Mouse (Mus musculus) E14TG2a.4 (cell line): ENCODE measurements at regions not wholly inside any gene's neighbourhood (a gene's known extent, or its start where the extent isn't known, plus 50 kb on each side); places are given as distances from the start of the nearest gene placed in this dataset.

Experiments
- H3K27me3 ChIP-seq: 2 replicates; pipeline ENCODE4 v1.6.1; 2014; ENCODE audit warnings: low read length, control low read depth; ENCODE audit not compliant: insufficient read depth
- H3K36me3 ChIP-seq: 2 replicates; pipeline ENCODE4 v1.6.1; 2014; ENCODE audit warnings: low read length, control low read depth; ENCODE audit not compliant: insufficient read depth
- H3K4me1 ChIP-seq: replicated peaks from 2 replicates; pipeline ENCODE4 v1.6.1; 2014; ENCODE audit warnings: low read depth, low read length, control low read depth
- H3K4me3 ChIP-seq: replicated peaks from 2 replicates; pipeline ENCODE4 v1.5.1; 2014; ENCODE audit warnings: mild to moderate bottlenecking, low read length
- H3K9me3 ChIP-seq: 2 replicates; pipeline ENCODE4 v1.6.1; 2014; ENCODE audit warnings: low read length, control low read depth
- CTCF ChIP-seq: conservative IDR thresholded peaks from 2 replicates; pipeline ENCODE4 v1.5.1; 2014; ENCODE audit warnings: low read length
- NANOG ChIP-seq: IDR thresholded peaks from 2 replicates; pipeline ENCODE4 v1.6.1; 2014; ENCODE audit warnings: borderline replicate concordance, low read length, mixed read lengths
- POU5F1 ChIP-seq: IDR thresholded peaks from 2 replicates; pipeline ENCODE4 v1.6.1; 2014; ENCODE audit warnings: low read length, borderline replicate concordance

DNA sequence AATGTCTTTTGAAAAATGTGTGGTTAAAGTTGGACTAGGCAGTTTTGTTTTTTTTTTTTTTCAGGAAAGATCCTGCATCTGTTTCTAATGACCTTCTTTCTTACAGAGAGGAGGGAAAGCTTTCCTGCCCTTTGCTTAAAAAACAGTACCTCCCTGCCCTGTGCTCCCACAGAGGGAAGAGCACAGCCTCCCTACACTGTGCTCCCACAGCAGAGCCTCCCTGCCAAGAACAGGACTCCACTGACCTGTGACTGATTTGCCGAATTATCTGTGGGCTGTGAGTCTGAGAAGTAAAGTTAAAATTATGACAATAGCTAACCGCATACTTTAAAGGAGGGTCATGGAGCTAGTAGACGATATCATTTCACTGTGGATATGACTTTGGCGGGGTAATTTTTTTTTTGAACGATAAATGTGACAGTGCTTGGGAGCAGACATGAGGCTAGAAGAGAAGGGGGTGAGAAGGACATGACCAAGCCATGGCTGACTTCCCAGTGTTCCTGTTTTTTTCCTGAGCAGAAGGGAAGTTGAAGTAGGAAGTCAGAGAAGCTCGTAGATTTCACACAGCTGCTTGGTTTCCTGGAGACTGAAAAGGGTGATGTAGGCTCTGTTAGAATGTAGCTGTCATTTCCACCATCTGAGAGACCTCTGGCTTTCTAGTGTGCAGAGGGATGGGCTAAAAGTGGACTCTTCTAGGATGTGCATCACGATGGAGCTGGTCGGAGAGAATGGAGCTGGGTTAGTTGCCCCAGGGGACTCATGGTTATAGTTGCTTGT lies 226.2 kb downstream of the Etaa1 start:
- no peak overlapping the region for H3K4me3 ChIP-seq
- no peak for TF ChIP-seq NANOG
- no peak for TF ChIP-seq POU5F1
- no peak for TF ChIP-seq CTCF
- H3K36me3 ChIP-seq: no peaks in the 10 kb centered on the region
- H3K4me1 ChIP-seq: peaks cover 24% of the 10 kb centered on the region
- no peaks in the 10 kb centered on the region for H3K9me3 ChIP-seq
- H3K27me3 ChIP-seq: no peaks in the 10 kb centered on the region

- no peak for TF ChIP-seq CTCF
- TF ChIP-seq NANOG: no peak
- no peak for TF ChIP-seq POU5F1
- Histone ChIP-seq H3K27me3 (no peaks in the 10 kb centered on the region), H3K36me3 (no peaks in the 10 kb centered on the region), H3K4me1 (no peaks in the 10 kb centered on the region), H3K9me3 (no peaks in the 10 kb centered on the region), H3K4me3 (no peak overlapping the region)
Measured at GRCm38 (mm10) chr11:17733075-17733474, 220.6 kb downstream of the Etaa1 start.

GRCm38 (mm10) chr11:17734519-17734918 lies 219.2 kb downstream of the Etaa1 start:
- Histone ChIP-seq H3K4me3 (no peak overlapping the region), H3K27me3 (no peaks in the 10 kb centered on the region), H3K4me1 (no peaks in the 10 kb centered on the region), H3K36me3 (no peaks in the 10 kb centered on the region), H3K9me3 (no peaks in the 10 kb centered on the region)
- TF ChIP-seq CTCF: no peak
- no peak for TF ChIP-seq POU5F1
- no peak for TF ChIP-seq NANOG

DNA sequence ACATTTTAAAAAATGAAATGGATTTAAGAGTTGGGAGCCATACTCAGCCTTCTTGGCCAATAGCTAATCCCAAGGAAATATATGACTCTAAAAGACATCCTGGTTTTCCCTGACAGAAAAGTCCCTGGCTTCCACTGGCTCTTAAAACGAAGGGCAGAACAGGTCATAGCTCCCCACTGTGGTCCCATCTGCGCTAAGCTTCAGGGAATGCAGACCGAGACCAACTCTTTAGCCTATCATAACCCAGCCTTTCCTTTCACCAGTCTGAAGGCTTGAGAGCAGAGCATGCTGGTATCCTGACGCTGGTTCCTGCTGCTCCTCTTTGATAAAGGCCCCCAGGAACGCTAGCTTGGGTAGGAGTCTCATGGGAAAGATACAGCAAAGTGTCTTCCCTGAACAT lies 214.8 kb downstream of the Etaa1 start:
- Histone ChIP-seq H3K9me3 (no peaks in the 10 kb centered on the region), H3K4me3 (no peak overlapping the region), H3K27me3 (no peaks in the 10 kb centered on the region), H3K36me3 (no peaks in the 10 kb centered on the region), H3K4me1 (no peaks in the 10 kb centered on the region)
- TF ChIP-seq CTCF (no peak), NANOG (no peak), POU5F1 (no peak)

DNA sequence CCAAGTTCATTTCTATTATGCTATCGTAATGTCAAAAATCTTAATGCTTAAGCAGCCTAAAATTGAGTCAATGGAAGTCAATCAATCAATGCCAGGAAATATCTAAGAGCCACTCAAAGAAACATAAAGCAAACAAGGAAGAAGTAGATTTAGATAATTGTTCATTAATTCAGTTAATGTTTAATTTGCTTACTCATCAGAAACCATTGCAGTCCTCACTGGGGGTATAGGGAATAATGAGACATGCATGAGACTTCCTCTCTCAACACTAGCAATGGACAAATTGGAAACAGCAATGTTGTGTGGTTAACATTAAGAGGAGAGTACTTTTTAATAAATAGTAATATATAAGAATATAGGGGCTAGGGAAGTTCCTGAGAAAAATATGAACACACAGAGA lies 209.9 kb downstream of the Etaa1 start:
- H3K4me3 ChIP-seq: no peak overlapping the region
- H3K9me3 ChIP-seq: no peaks in the 10 kb centered on the region
- H3K4me1 ChIP-seq: no peaks in the 10 kb centered on the region
- TF ChIP-seq NANOG (no peak), CTCF (no peak), POU5F1 (no peak)
- H3K27me3 ChIP-seq: no peaks in the 10 kb centered on the region
- H3K36me3 ChIP-seq: no peaks in the 10 kb centered on the region

DNA sequence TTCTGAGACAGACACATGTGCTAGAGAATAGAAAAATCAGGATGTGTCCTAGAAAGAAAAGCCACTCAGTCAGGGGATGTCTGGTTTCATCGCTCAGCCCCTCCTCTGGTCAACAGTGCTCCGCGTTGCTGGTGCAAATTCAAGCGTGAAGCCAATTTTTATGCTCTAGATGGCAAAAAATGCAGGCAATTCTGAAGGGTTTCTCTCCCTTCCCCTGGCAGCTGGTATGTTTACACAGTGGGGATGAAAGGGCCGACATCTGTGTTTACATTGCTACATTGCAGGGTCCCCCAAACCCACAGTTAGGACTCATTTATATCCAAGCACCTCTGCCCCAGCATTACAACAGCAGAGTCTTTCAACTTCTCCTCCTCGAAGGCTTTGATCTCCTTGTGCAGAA lies 203.3 kb downstream of the Etaa1 start:
- Histone ChIP-seq H3K4me3 (no peak overlapping the region), H3K4me1 (no peaks in the 10 kb centered on the region), H3K27me3 (no peaks in the 10 kb centered on the region), H3K36me3 (no peaks in the 10 kb centered on the region), H3K9me3 (no peaks in the 10 kb centered on the region)
- no peak for TF ChIP-seq POU5F1
- TF ChIP-seq NANOG: no peak
- no peak for TF ChIP-seq CTCF

DNA sequence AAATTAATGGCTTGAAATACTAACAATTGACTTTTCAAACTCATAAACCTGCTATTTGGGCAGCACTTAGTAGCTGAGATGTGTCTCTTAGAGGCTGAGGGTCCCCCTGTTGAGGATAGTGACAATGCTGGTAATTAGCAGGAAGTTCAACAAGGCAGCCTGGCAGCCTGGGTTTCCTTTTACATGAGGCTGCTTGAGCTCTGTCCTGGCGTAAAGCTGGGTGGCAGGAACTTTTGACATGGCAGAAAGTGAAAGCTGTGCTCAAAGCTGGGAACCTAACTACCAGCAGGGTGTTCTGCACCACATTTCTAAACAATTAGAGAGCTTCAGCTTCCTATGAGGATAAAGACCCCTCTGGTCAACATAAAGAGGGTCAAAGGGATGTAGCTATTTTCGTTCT lies 194.5 kb downstream of the Etaa1 start:
- H3K9me3 ChIP-seq: no peaks in the 10 kb centered on the region
- no peaks in the 10 kb centered on the region for H3K27me3 ChIP-seq
- H3K4me3 ChIP-seq: no peak overlapping the region
- TF ChIP-seq POU5F1 (no peak), NANOG (no peak), CTCF (no peak)
- no peaks in the 10 kb centered on the region for H3K4me1 ChIP-seq
- no peaks in the 10 kb centered on the region for H3K36me3 ChIP-seq

DNA sequence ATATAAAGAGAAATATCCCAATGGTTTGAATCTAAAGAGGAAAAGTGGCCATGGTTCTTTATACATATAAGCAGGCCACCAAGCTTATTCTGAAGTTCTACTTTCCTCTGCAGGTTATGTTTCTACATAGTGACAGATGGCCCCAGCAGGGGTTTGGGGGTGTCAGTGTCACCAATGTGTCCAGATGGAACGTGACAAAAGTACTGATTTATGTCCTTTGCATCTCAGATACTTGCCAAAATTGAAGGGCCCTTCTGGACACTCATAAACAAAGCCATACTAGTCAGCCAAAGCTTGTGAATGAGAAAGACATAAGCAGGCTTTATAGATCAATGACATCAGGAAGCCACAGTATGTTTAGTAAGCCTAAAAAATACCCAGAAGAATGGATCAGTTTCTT lies 190.3 kb downstream of the Etaa1 start:
- TF ChIP-seq POU5F1 (no peak), CTCF (no peak), NANOG (no peak)
- no peaks in the 10 kb centered on the region for H3K27me3 ChIP-seq
- no peaks in the 10 kb centered on the region for H3K36me3 ChIP-seq
- H3K9me3 ChIP-seq: no peaks in the 10 kb centered on the region
- H3K4me1 ChIP-seq: no peaks in the 10 kb centered on the region
- no peak overlapping the region for H3K4me3 ChIP-seq

DNA sequence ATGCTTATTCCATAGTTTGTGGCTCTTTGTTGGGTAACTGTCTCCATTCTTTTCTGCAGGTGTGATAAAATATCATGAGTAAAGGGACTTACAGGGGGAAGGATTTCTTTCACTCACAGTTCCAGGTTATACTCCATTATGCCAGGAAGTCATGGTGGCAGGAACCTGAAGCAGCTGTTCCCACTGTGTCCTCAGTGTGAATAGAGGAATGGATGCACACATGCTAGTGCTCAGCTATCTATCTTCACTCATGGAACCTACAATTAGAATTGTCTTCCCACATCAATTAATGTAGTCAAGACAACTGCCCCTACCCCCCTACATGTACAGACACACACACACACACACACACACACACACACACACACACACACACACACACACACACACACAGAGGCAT lies 189.5 kb downstream of the Etaa1 start:
- H3K36me3 ChIP-seq: no peaks in the 10 kb centered on the region
- H3K27me3 ChIP-seq: no peaks in the 10 kb centered on the region
- no peaks in the 10 kb centered on the region for H3K4me1 ChIP-seq
- no peak overlapping the region for H3K4me3 ChIP-seq
- no peak for TF ChIP-seq POU5F1
- H3K9me3 ChIP-seq: no peaks in the 10 kb centered on the region
